Mouse (Mus musculus): ENCODE results near the gene Sdhaf3.
A peak's percentile ranks its signal among the peaks of the same experiment; 100 is the strongest.
"Not testable (repeated sequence)": the region's sequence is repeated elsewhere in the genome, so short reads cannot be mapped to it uniquely, and the experiment has no call there.

The Sdhaf3 gene

DNA sequence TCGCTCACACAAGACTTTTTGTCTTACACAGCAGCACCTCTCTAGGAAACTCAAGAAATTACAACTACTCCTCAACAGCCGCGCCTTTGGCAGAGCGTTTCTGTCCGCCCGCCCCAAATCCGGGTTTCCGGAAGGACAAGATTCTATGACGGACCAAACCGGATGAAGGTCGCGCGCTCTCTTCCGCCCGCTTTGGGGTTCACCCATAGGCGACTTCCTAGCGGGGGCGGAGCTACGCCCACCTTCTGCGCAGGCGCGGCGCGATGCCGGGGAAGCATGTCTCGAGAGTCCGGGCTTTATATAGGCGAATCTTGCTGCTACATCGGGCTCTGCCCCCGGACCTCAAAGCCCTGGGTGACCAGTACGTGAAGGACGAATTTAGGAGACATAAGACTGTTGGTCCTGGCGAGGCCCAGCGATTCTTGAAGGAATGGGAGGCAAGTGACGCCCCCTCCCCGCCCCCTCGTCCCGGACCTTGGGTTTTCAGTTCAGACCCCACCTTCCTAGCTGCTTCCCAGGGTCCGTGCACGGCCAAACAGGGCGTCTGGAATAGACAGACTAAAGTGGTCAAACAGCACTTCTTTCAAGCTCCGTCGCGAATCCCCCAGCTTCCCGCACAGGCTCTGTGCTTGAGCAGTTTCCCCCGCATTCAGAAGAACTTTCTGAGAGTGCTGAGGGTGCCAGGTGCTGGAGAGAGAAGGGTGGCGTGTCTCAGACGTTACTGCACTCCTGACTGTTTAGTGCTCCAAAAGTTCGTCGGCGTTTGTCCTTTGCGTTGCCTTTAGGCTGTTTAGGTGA lies at the start of gene Sdhaf3:
Gene Sdhaf3 (plus strand): TSS at position 241 of the 798 bp plus-strand sequence.
- DNase-seq (ENCODE audit: low spot score in 2 of 2) = peak; percentile 91 to 95

DNA sequence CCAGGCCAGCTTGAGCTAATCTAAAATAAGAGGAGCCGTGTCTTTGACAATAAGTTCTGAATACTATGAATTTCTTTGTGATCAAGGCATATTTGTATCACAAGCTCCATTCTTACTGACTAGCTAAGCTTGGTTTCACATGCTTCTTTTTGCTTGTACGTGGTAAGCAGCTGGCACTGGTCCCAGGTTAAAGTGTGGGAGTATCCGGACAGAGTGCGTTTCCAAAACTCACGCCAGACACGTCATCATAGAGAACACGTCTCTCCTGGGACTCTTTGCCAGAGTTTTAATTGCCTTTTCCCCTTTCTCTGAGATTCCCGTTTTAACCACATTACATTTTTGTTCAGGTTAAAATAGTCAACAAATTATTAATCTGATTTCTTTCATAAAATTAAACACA lies 46.2 kb upstream of the Sdhaf3 start:
- DNase-seq (ENCODE audit: low spot score in 2 of 2) = no peak

DNA sequence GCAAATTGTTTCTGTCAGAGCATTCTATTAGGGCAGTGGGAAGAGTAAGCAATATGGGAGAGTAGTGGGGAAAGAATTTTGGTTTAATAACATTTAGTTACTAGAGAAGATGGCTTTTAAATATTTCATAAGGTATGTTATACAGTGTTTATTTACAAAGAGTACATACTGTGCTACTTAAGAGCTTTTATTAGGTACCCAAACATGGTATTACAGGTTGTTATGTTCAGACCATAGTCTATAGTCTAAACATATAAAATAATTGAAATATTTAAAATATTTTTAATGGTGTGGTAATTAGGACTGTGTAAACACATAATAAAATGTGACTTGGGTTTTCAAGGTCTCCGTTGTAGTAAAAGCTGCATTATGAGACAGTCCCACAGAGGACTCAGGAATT lies 41.5 kb upstream of the Sdhaf3 start:
- no peak for DNase-seq (ENCODE audit: low spot score in 2 of 2)

DNA sequence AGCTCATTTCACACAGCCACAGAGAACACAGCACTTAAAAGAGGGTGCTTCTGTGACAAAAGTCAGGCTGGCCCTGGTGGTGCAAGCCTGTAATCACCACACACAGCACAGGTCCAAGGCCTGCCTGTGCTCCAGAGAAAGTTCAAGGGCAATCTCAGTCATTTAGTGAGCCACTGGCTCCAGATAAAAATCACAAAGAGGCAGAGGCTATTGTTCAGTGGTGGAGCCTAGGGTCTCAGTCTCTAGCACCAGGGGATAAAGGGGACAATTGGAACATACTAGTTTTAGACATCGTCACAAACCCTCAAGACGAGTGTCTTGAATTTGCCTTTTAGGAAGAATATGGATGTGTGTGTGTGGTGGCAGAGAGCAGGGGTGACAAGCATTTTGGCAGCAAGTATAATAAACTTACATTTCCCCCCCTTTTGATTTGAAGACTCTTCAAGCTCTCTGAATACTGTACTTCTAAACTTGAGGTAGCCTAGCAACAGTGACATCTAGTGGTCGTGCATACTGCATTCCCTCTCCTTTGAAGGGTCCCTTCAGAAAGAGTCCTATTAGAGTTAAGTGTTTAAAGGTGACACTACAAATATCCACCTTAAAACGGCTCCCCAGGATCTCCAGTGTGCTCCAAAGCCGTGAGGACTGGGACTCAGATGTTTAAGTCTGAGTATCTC lies 40.8 kb upstream of the Sdhaf3 start:
- DNase-seq (ENCODE audit: low spot score in 2 of 2) = peak in 1 of 2 experiments; percentile 20

DNA sequence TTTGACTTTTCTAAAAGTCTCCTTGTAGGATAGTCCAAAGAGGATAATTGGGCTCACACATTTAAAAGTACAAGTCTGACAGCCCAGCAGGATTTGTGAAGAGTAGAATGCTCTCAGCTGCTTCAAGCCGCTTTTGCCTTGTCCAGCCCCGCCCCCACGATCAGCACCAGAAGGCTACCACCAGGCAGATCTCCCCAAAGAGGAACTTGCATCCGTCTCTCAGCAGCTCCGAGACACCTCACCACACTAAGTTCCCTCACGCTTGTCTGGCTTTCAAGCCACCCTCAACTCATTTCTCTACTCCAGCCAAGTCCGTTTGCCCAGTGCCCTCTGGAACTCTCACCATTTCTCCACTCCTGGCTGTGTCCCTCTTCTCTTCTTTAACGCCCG lies 40.3 kb upstream of the Sdhaf3 start:
- DNase-seq (ENCODE audit: low spot score in 2 of 2) = no peak

DNA sequence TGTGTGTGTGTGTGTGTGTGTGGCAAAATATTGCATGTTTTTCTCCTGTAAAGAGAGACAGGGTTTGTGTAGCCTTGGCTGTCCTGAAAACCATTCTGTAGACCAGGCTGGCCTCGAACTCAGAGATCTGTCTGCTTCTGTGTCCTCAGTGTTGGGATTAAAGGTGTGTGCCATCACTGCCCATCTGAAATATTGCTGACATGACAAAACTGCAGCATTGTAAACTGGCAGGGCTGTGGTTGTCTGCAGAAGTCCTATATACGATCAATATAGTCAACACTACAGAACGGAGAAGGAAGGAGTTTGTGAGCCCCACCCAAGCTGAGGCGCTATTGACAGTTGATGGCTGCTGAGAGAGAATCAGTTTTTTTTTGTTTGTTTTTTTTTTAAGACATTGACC lies 38.5 kb upstream of the Sdhaf3 start:
- no peak for DNase-seq (ENCODE audit: low spot score in 2 of 2)

DNA sequence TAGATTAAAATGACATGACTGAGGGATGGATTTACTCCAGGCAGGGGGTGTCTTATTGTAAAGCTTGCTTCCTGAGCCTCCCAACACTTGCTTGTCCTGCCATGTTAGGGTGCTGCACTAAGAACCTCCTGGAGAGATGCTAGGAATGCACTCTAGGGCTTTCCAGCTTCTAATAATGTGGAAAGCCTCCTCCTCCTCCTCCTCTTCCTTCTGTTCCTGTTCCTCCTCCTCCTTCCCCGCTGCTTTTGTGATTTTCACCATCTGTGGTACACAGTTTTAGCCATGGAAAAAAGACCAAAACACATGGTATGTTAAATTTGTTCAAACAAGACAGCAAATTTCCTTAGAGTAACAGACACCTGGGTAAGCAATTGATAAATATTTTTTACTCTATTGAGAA lies 30.5 kb upstream of the Sdhaf3 start:
- DNase-seq (ENCODE audit: low spot score in 2 of 2) = no peak

DNA sequence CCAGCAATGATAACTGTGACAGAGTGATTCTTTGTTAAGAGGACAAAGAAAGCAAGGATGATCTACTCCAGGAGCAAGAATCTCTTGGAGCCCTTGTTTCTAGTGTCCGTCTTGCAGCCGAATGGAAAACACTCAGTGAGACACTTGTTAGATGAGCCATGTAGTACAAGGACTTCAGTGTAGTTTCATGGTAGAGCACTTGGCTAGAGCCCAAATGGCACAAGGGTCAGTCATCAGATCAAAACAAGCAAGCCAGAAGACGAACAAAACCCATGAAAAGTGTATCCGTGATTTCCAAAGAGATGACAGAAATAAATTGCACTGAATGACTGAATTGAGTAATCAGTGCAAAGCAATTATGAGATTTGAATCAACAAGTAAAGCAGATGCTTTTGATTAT lies 25.0 kb upstream of the Sdhaf3 start:
- no peak for DNase-seq (ENCODE audit: low spot score in 2 of 2)

DNA sequence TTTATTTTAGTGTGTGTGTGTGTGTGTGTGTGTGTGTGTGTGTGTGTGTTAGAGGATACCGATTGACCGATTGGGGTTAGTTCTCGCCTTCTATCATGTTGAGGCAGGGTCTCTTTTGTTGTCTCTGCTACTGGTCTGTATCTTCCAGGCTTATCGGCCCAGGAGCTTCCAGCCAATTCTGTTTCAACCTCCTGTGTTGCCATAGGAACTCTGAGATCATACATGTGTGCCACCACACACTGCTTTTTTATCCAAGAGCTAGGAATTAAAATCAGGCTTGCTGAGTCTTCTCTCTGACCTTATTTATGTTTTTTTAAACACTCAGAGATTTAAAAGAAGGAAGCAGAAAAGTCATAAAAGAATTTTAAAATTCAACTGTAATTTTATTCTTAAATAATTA lies 24.3 kb upstream of the Sdhaf3 start:
- DNase-seq (ENCODE audit: low spot score in 2 of 2) = no peak

DNA sequence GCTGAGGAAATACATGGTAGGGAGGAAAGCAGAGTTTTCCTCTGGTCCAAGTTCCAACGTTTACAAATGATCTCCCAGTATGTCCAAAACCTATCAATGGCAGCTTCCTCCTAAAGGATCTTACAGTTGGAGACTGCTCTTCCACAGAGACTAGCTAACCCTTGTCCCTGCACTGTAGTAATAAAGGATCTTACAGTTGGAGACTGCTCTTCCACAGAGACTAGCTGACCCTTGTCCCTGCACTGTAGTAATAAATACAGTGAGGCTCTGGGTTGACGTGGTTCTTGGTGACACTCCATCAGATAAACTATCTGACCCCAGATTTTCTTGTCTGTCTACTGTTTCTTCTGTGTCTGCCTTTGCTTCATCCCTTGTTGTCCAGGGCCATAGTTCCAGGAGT lies 15.0 kb upstream of the Sdhaf3 start:
- DNase-seq (ENCODE audit: low spot score in 2 of 2) = no peak

DNA sequence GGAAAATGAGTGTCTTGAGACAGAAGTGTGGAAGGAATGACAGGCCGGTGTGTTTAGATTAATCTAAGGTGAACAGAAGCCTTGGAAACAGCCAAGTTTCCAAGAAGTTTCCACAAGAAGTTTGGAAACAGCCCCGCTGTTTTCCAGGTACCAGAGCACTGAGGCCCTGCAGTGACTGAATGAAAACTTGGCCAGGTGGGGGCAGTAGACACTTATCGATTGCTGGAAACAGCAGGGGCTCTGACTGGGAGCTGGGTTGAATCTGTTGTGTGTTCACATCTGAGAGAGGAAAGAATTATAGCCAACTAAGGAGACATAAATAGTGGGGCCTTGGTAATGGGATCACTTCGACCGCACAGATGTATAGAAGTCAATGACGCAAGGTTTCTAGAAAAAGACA lies 13.0 kb upstream of the Sdhaf3 start:
- DNase-seq (ENCODE audit: low spot score in 2 of 2) = peak in 1 of 2 experiments; percentile 26

DNA sequence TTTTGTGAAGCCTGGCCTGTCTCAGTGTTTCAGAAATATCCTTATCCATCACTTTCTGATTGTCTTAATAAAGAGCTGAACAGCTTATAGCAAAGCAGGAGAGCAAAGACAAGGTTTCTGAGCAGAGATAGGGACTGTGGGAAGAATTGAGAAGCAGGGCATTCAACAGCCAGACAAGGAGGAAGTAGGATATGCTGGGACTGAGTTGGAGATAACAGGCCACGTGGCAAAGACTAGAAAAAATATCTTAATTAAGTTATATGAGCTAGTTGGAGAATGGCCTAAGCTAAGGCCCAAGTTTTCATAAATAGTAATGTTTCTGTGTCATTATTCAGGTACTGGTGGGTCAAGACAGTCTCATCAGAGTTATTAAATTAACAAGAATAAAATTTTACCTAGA lies 8.2 kb upstream of the Sdhaf3 start:
- no peak for DNase-seq (ENCODE audit: low spot score in 2 of 2)

DNA sequence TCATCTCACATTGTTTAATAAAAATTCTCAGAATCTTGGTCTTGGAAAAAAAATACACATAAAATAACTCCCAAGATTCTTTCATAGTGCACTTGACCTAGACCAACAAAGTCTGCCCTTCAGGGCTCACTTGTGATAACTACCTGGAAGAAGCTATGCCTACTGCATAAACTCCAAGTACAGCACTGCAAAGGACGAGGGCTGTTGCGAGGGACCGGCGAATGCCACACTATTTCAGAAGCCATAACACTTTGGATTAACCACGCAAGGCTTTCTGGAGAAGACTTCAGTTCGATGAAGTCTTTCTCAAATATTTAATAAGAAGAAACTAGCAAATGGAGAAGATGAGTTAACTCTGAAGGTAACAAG lies 425 bp upstream of the Sdhaf3 start:
- no peak for DNase-seq (ENCODE audit: low spot score in 2 of 2)

DNA sequence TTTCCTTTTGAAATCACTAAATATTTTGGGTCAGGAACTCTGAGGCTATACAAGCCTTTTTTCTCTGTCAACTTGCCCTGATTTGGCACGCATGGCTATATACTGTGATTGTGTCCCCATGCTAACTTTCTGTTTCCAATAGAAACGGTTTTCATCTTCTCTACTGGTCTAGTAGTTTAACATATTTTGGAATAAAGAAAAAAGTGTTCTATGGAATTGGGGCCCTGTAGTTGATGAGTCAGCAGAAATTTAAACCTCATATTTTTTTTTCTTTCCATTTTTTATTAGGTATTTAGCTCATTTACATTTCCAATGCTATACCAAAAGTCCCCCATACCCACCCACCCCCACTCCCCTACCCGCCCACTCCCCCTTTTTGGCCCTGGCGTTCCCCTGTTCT lies 3.4 kb downstream of the Sdhaf3 start:
- not testable (repeated sequence) for DNase-seq (ENCODE audit: low spot score in 2 of 2)

DNA sequence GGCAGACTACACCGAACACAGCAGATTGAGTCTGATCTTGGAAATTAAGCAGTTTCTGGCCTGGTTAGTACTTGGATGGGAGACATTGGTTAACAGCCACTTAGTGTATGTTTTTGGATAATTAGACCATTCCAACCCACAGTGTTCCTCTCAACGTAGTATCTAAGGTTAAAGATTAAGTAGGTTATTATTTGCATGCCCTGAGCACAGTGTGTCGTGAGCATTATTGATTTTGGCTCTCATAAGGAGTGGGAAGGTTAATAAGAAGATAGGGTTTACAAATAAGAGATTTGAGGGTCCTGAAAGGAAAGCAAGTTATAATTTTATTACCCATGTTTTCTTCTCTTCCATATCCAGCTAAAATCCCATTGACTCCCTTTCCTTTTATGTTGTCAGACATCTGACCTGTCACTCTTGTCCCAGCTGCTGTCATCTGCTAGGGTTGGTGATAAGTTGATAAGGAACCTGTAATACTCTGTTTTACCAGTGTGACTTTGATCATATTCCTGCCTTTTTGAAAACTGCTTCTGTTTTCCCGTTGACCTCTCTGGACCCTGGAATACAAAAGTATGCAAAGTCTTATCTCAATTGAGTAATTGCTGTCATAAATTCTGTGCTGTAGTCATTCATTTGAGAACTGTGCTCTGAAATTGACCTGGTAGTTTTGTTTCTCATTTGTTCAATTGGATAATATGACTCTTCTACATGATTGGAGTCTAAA lies 41.6 kb downstream of the Sdhaf3 start:
- DNase-seq (ENCODE audit: low spot score in 2 of 2) = no peak

DNA sequence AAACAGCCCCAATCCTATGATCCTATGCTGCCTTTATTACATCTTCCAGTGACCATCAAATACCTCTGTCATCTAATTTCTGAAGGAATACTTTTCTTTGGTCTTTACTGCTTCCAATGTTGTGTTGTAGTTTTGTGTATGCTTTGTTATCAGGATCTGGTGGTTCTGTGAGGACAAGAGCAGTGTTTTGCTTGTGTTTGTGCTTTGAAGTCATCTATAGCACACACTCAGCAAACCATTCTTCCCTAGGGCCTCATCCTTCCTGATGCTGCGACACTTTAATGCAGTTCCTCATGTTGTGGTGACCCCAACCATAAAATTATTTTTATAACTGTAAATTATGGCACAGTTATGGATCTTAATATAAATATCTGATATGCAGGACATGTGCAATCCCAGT lies 42.2 kb downstream of the Sdhaf3 start:
- DNase-seq (ENCODE audit: low spot score in 2 of 2) = no peak

DNA sequence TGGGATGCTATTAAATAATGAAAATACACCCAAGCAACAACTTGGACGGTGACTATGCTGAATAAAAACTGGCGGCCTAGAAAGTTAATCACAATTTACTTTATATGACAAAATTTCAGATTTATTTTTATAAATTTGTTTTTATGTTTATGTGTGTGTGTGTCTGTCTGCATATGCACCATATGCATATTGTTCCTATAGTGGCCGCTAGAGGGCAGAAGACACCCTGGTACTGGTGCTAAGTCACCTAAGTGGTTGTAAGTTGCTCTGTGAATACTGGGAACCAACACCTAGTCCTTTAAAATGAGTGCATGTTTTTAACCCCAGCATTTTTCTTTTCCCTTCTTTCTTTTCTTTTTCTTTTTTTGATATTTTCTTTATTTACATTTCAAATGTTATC lies 43.2 kb downstream of the Sdhaf3 start:
- DNase-seq (ENCODE audit: low spot score in 2 of 2) = no peak

DNA sequence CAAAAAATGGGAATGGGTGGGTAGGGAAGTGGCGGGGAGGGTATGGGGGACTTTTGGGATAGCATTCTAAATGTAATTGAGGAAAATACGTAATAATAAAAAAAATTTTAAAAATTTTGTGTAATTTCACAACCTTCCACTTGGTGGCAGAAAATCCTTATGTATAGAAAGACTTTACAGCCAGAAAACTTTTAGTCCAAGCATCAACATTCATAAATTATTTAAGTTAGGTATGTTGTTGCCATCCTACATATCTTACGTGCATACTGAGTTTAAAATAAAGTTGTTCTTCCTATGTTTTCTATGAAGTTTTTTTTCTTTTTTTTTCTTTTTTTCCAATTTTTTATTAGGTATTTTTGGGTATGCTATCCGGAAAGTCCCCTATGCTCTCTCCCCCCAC lies 47.3 kb downstream of the Sdhaf3 start:
- no peak for DNase-seq (ENCODE audit: low spot score in 2 of 2)

DNA sequence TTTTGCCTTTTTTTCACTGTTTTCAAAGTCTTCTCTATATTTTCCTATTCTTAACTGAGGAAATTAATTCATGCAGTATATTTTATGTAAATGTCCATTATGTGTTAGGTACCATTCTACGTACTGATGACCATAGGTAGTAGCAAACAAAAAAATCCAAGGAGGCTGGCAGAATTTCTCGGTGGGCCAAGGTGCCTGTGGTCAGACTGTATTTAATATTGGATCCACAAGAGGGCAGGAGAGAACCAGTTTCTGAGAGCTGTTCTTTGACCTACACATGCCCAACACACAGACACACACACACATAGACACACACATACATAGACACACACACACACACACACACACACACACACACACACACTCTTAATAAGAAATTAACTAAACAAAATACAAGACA lies 48.2 kb downstream of the Sdhaf3 start:
- DNase-seq (ENCODE audit: low spot score in 2 of 2) = no peak

DNA sequence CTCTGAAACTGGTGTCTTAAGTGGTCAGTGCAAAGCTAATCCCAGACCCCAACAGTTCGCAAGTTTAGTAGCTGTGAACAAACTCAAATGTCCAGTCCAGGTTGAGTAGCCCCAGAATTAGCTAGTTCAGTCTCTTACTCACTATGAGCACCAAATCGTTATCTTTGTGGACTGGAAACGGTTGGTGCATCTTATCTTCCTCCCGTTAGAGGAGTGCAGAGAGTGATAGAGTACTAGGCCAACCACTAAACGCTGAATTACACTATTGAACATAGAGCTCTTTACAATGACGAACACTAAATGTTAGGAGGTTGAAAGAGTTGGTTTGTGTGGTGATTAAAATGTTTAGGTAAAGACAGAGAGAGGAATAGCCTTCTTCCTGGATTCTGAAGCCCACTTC lies 82.3 kb downstream of the Sdhaf3 start:
- DNase-seq (ENCODE audit: low spot score in 2 of 2) = no peak

DNA sequence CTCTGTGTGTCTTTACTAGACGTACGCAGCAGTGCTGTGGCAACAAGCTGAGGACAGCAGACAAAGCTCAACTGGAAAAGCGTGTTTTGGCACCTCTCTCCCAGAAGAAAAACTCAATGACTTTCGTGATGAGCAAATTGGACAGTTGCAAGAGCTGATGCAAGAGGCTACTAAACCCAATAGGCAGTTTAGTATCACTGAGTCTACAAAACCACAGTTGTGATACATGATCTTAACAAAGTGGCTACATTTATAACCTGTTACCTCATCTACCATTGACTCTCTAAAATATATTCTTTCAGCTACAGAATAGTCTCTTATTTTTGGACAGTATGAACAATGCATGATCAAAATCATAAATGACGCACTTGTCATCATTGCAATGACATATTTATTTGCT lies 83.0 kb downstream of the Sdhaf3 start:
- no peak for DNase-seq (ENCODE audit: low spot score in 2 of 2)

DNA sequence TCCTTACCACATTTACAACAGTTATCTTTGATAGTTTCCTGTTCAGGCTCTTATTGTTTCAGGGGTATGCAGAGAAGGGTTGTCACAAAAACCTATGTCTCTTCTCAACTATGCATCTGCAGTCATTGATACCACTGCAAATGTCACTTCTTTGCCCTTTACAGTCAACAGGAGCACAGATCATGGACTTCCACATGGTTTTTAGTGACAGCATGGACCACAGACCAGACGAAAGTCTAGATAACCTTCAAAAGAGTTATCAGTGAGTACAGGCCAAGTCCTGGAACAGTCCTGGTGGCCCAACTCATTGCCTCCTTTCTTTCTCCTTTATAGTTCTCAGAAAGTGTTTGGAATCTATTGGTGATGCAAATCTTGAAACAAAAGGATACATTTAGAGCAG lies 86.1 kb downstream of the Sdhaf3 start:
- no peak for DNase-seq (ENCODE audit: low spot score in 2 of 2)

DNA sequence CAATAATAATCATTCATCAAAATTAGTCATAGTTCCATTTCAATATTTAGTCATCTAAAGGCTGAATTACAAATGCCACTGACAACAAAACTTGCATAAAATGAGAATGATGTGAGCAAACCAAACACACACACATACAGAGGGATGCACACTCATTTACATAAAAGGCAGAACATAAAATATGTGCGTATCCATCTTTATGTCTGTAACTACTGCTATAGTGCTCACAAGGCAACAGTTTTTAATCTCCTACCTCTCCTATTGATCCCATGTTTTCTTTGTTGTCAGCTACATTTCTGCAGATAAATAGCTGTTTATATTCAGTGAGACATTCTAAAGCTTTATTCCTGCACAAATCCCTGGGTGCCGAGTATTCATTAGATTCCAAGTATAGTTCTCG lies 107.0 kb downstream of the Sdhaf3 start:
- DNase-seq (ENCODE audit: low spot score in 2 of 2) = no peak
